Mouse (Mus musculus) cerebellum, adult 2 months (tissue): Measurements from ENCODE around the gene Ceacam3.

Experiments used
- CTCF ChIP-seq: fragments of 200-500 bp; IDR thresholded peaks from 2 replicates; pipeline ENCODE4 v1.5.1; 2011; ENCODE audit warnings: low read depth, mild to moderate bottlenecking, control low read depth, low read length, moderate library complexity, borderline replicate concordance; ENCODE audit not compliant: insufficient read depth
- POLR2A ChIP-seq: fragments of 200-500 bp; IDR thresholded peaks from 2 replicates; pipeline ENCODE4 v1.6.1; 2011; ENCODE audit warnings: low read length, control low read depth, borderline replicate concordance; ENCODE audit not compliant: insufficient read depth

GRCm38 (mm10) chr7:17156885-17157677 is 7.0 kb downstream of the Ceacam3 start:
- TF ChIP-seq CTCF (no peak), POLR2A (no peak)
